Mouse (Mus musculus) ES-Bruce4 (cell line): ENCODE results near the gene Gm29776.

Experiments
- CTCF ChIP-seq: IDR thresholded peaks from one replicate; pipeline ENCODE4 v1.8.1; 2011; ENCODE audit warnings: low read depth, low read length
- POLR2A ChIP-seq: IDR thresholded peaks from one replicate; pipeline ENCODE4 v1.8.1; 2011; ENCODE audit warnings: low read length; ENCODE audit not compliant: insufficient read depth

- TF ChIP-seq POLR2A = no peak
- no peak for TF ChIP-seq CTCF
Measured at GRCm38 (mm10) chr14:54709054-54709453, 10.4 kb upstream of the Gm29776 start.
